ENCODE assay signal across 8 mouse cellular contexts in genomic region chr10:107271321-107272130, GRCm38 (mm10). TPM values are rescaled to one million over a fixed set of nuclear protein-coding genes. Genes with fewer than 3 reads are reported as not detected.
A peak's percentile ranks its signal among the peaks of the same experiment; 100 is the strongest.
DNase-seq lines count a peak whose midpoint lies in the region; ATAC-seq and TF ChIP-seq lines count a peak whose summit lies in the region.

Gene Lin7a, plus strand, starts transcription at chr10:107271686.

- peak; percentile 74 for ATAC-seq in lung, embryonic 16.5 days (ENCODE audit: low read depth)
- ATAC-seq in midbrain, embryonic 13.5 days, result peak; percentile 89
- ATAC-seq in monocyte, adult 5-6 weeks (replicated peaks; ENCODE audit: insufficient number of reproducible peaks, low FRiP score, low TSS enrichment, poor library complexity, severe bottlenecking), result no peak

- intact Hi-C loops in heart, postnatal 14 days (cut with DNase I), result loop anchor here (5.0 kb wide), 1 partner anchor 116 kb away; no protein-coding TSS in a partner anchor

- TF ChIP-seq CTCF in lung, adult 2 months (IDR thresholded peaks at IDR 0.05; ENCODE audit: insufficient read depth, low read length), result no peak

- peak within 1 kb of the TSS; percentile 70 for H3K4me3 ChIP-seq in lung, embryonic 16.5 days (ENCODE audit: low read length)
- H3K4me3 ChIP-seq in lung, adult 2 months (replicated peaks; ENCODE audit: extremely low read depth, low read depth, low read length), result no peak within 1 kb of the TSS
- peak within 1 kb of the TSS; percentile 90 for H3K4me3 ChIP-seq in midbrain, embryonic 13.5 days (replicated peaks)

- WGBS in lung, embryonic 16.5 days, result under 1% methylated on average over 38 of the region's 38 CpGs
- 4% methylated on average over 38 of the region's 38 CpGs for WGBS in lung, adult 2 months
- 1% methylated on average over 38 of the region's 38 CpGs for WGBS in midbrain, embryonic 13.5 days

- TF ChIP-seq POLR2A in lung, adult 2 months (IDR thresholded peaks at IDR 0.05; ENCODE audit: borderline replicate concordance, extremely low read depth, low read depth, low read length), result no peak

- no peak for DNase-seq in lung, adult 2 months
- peak; percentile 60 for DNase-seq in embryo, embryonic 11 days
- peak; percentile 9 to 16 for DNase-seq in heart, postnatal 14 days
- peak in 1 of 2 experiments; percentile 5 for DNase-seq in layer of hippocampus, postnatal 36 days
- peak; percentile 41 for DNase-seq in testis, postnatal 10 days (ENCODE audit: low spot score)

- peak within 1 kb of the TSS; percentile 45; the same call in 1 of the 2 replicates for H3K27ac ChIP-seq in lung, embryonic 16.5 days (ENCODE audit: low read length)
- H3K27ac ChIP-seq in midbrain, embryonic 13.5 days, result peak within 1 kb of the TSS; percentile 92

- peak within 1 kb of the TSS; percentile 93 for H3K4me2 ChIP-seq in lung, embryonic 16.5 days (ENCODE audit: low read depth, low read length)
- H3K4me2 ChIP-seq in midbrain, embryonic 13.5 days (replicated peaks), result peak within 1 kb of the TSS; percentile 84

- peaks cover 4% of the 10 kb centered on the region; the same call in 1 of the 2 replicates for H3K27me3 ChIP-seq in lung, embryonic 16.5 days (ENCODE audit: control insufficient read depth, insufficient read depth, low read depth, low read length)
- H3K27me3 ChIP-seq in midbrain, embryonic 13.5 days, result peaks cover 18% of the 10 kb centered on the region

- H3K9me3 ChIP-seq in lung, embryonic 16.5 days (ENCODE audit: control insufficient read depth, low read length), result no peaks in the 10 kb centered on the region
- no peaks in the 10 kb centered on the region for H3K9me3 ChIP-seq in midbrain, embryonic 13.5 days

- H3K9ac ChIP-seq in lung, embryonic 16.5 days (ENCODE audit: low read length), result peak within 1 kb of the TSS; percentile 70
- peak within 1 kb of the TSS; percentile 89 for H3K9ac ChIP-seq in midbrain, embryonic 13.5 days (replicated peaks)

- H3K36me3 ChIP-seq in lung, embryonic 16.5 days (ENCODE audit: control insufficient read depth, insufficient read depth, low read length), result no peaks in the 10 kb centered on the region
- no peaks in the 10 kb centered on the region for H3K36me3 ChIP-seq in midbrain, embryonic 13.5 days

- no peaks in the 10 kb centered on the region; the same call in 1 of the 2 replicates for H3K4me1 ChIP-seq in lung, embryonic 16.5 days (replicated peaks; ENCODE audit: control insufficient read depth, insufficient read depth, low read length)
- no peaks in the 10 kb centered on the region for H3K4me1 ChIP-seq in lung, adult 2 months (ENCODE audit: control insufficient read depth, insufficient read depth, low read length)
- H3K4me1 ChIP-seq in midbrain, embryonic 13.5 days (replicated peaks), result peaks cover 8% of the 10 kb centered on the region; the same call in 1 of the 2 replicates

RNA-seq across cellular contexts. Expression of gene Lin7a, which starts in this region (rescaled TPM):
- 2.9 and 4.5 TPM in 2 replicates for polyA plus RNA-seq in lung, embryonic 16.5 days (2015; fragmentation: Nextera tagmentation; extraction: Ambion mirVana)
- not detected in 2 replicates for polyA plus RNA-seq in lung, adult 2 months (2012; rRNA removed)
- total RNA-seq in heart, postnatal 14 days (2021), result 1 to 10 TPM; 2.1 TPM
- 10 to 100 TPM; 31.0 to 31.9 TPM for total RNA-seq in layer of hippocampus, postnatal 36 days (2021)
- 31.6 and 34.6 TPM in 2 replicates for polyA plus RNA-seq in midbrain, embryonic 13.5 days (2015; fragmentation: Nextera tagmentation; extraction: Ambion mirVana)
- total RNA-seq in monocyte, adult 5-6 weeks (2017), result not detected in 3 replicates

Comparison
In these comparisons a context has a peak if more than half of its experiments do, and no peak if none do; other contexts are left out.
1. RNA of gene Lin7a (total RNA-seq): 31.0 to 31.9 TPM in layer of hippocampus, postnatal 36 days; 2.1 TPM in heart, postnatal 14 days and not detected in monocyte, adult 5-6 weeks; every median in the first group is over 10 times any median in the second.